Mouse (Mus musculus) ES-E14 (cell line): ENCODE results near the gene Gchfr. TPM values are rescaled to one million over a fixed set of nuclear protein-coding genes. Genes with fewer than 3 reads are reported as not detected.

ENCODE experiments used
- DNase-seq: peaks from one replicate; pipeline ENCODE4 v3.0.0-alpha.2; 2013; ENCODE audit warnings: low read depth, low spot score
- H3K27ac ChIP-seq: 2 replicates; pipeline ENCODE4 v1.5.1; 2012; ENCODE audit warnings: low read depth, mild to moderate bottlenecking, low read length, moderate library complexity, mixed read lengths; ENCODE audit not compliant: poor library complexity, insufficient read depth, severe bottlenecking
- H3K36me3 ChIP-seq: 2 replicates; pipeline ENCODE4 v1.6.1; 2012; ENCODE audit warnings: mild to moderate bottlenecking, low read length, moderate library complexity, mixed read lengths; ENCODE audit not compliant: control insufficient read depth, poor library complexity, insufficient read depth, severe bottlenecking
- H3K4me1 ChIP-seq, 2 experiments: fragments of 150-350 bp in 1 of 2; sonication (generic) in 1 of 2; 2 replicates each; pipeline ENCODE4 v1.6.1; 2012; ENCODE audit warnings: low read length in 2 of 2, mild to moderate bottlenecking in 1 of 2, mixed read lengths in 1 of 2; ENCODE audit not compliant: control insufficient read depth in 2 of 2, insufficient read depth in 2 of 2, poor library complexity in 1 of 2
- H3K4me3 ChIP-seq, 2 experiments: fragments of 150-350 bp in 1 of 2; sonication (generic) in 1 of 2; 2 replicates each; pipeline ENCODE4 v1.5.1; 2012; ENCODE audit warnings: low read length in 2 of 2, low read depth in 1 of 2, mild to moderate bottlenecking in 1 of 2, mixed read lengths in 1 of 2; ENCODE audit not compliant: insufficient read depth in 1 of 2, poor library complexity in 1 of 2, severe bottlenecking in 1 of 2
- H3K9ac ChIP-seq: 2 replicates; pipeline ENCODE4 v1.6.1; 2012; ENCODE audit warnings: low read depth, mild to moderate bottlenecking, low read length, mixed read lengths; ENCODE audit not compliant: poor library complexity, insufficient read depth, severe bottlenecking
- H3K9me3 ChIP-seq: fragments of 150-350 bp; sonication (generic); 2 replicates; pipeline ENCODE4 v1.6.1; 2012; ENCODE audit warnings: low read depth, mild to moderate bottlenecking, low read length; ENCODE audit not compliant: control insufficient read depth, insufficient read depth
- CHD2 ChIP-seq: IDR thresholded peaks from 2 replicates; pipeline ENCODE4 v1.6.1; 2014; ENCODE audit warnings: mild to moderate bottlenecking, low read depth, low read length, inconsistent platforms
- HCFC1 ChIP-seq: IDR thresholded peaks from 2 replicates; pipeline ENCODE4 v1.6.1; 2012; ENCODE audit warnings: low read length, inconsistent platforms, borderline replicate concordance; ENCODE audit not compliant: insufficient read depth
- MAFK ChIP-seq: IDR thresholded peaks from 2 replicates; pipeline ENCODE4 v1.6.1; 2014; ENCODE audit warnings: mild to moderate bottlenecking, low read depth, low read length, inconsistent platforms; ENCODE audit not compliant: insufficient read depth
- ZC3H11A ChIP-seq: IDR thresholded peaks from 2 replicates; pipeline ENCODE4 v1.6.1; 2012; ENCODE audit warnings: low read depth, mild to moderate bottlenecking, inconsistent platforms, low read length, borderline replicate concordance
- ZNF384 ChIP-seq: IDR thresholded peaks from 2 replicates; pipeline ENCODE4 v1.6.1; 2012; ENCODE audit warnings: low read depth, low read length, inconsistent platforms
- in situ Hi-C, 2 experiments: fragments of 600-800 bp; cut with MboI; formaldehyde crosslinking; loops; one replicate each; pipeline ENCODE4 v1.15.1; 2025; ENCODE audit warnings: low sequenced_read_pairs in 2 of 2, inconsistent platforms in 1 of 2; ENCODE audit not compliant: unreplicated experiment in 2 of 2
- total RNA-seq: library from RNA; depleted of rRNA; stranded (reverse); fragments of 300-350 nt; gene quantifications from 2 replicates; pipeline ENCODE4 v1.2.3, GENCODE M21; 2012

Gchfr gene
- total RNA-seq, 1 experiment: 14.1 TPM

GRCm38 (mm10) chr2:119198049-119198448, 30.5 kb downstream of the Gchfr start:
- Histone ChIP-seq H3K4me1 (peaks cover 0 to 9% of the 10 kb centered on the region in 2 experiments; a peak in 2 of 4 replicates), H3K27ac (no peak overlapping the region), H3K4me3 (no peak overlapping the region), H3K9me3 (no peaks in the 10 kb centered on the region), H3K36me3 (no peaks in the 10 kb centered on the region), H3K9ac (no peak overlapping the region)
- DNase-seq: no peak
- in situ Hi-C loops: no loop called here
- TF ChIP-seq HCFC1 (no peak), CHD2 (no peak), ZC3H11A (no peak), MAFK (no peak), ZNF384 (no peak)

GRCm38 (mm10) chr2:119198934-119199333, 31.4 kb downstream of the Gchfr start:
- no peak overlapping the region for H3K9ac ChIP-seq
- DNase-seq: no peak
- H3K4me1 ChIP-seq: peaks cover 0 to 7% of the 10 kb centered on the region in 2 experiments; a peak in 1 of 4 replicates
- H3K4me3 ChIP-seq: no peak overlapping the region
- H3K9me3 ChIP-seq: no peaks in the 10 kb centered on the region
- no peaks in the 10 kb centered on the region for H3K36me3 ChIP-seq
- TF ChIP-seq HCFC1 (no peak), ZNF384 (no peak), MAFK (no peak)
- H3K27ac ChIP-seq: no peak overlapping the region
- in situ Hi-C loops: no loop called here

- no peak overlapping the region for H3K9ac ChIP-seq
- no peak overlapping the region for H3K27ac ChIP-seq
- no peak overlapping the region for H3K4me3 ChIP-seq
- no peak for DNase-seq
- TF ChIP-seq MAFK: no peak
- no peak for TF ChIP-seq HCFC1
- TF ChIP-seq CHD2: no peak
- no peak for TF ChIP-seq ZNF384
- TF ChIP-seq ZC3H11A: no peak
- in situ Hi-C loops: no loop called here
- H3K4me1 ChIP-seq: peaks cover 0 to 6% of the 10 kb centered on the region in 2 experiments; a peak in 1 of 4 replicates
- H3K9me3 ChIP-seq: no peaks in the 10 kb centered on the region
- no peaks in the 10 kb centered on the region for H3K36me3 ChIP-seq
Measured at GRCm38 (mm10) chr2:119202914-119203453, 35.4 kb downstream of the Gchfr start.

GRCm38 (mm10) chr2:119203871-119204460, 36.4 kb downstream of the Gchfr start:
- Histone ChIP-seq H3K4me1 (peaks cover 0 to 6% of the 10 kb centered on the region in 2 experiments; a peak in 1 of 4 replicates), H3K4me3 (no peak overlapping the region), H3K9me3 (no peaks in the 10 kb centered on the region), H3K27ac (no peak overlapping the region; the same call in 1 of the 2 replicates), H3K36me3 (no peaks in the 10 kb centered on the region), H3K9ac (no peak overlapping the region)
- TF ChIP-seq MAFK (no peak), ZC3H11A (no peak), CHD2 (no peak), HCFC1 (no peak), ZNF384 (no peak)
- in situ Hi-C loops: no loop called here
- DNase-seq: no peak
